Mouse (Mus musculus) stomach, embryonic 15.5 days (tissue): ENCODE data around the gene Sgpp1. TPM values are rescaled to one million over a fixed set of nuclear protein-coding genes. Genes with fewer than 3 reads are reported as not detected.

Experiments used
- ATAC-seq: fragments of 200-750 bp; cut with Nextera tagmentation; 2 replicates; pipeline ENCODE4 v1.8.0; 2017; ENCODE audit warnings: low read depth, moderate number of reproducible peaks, moderate TSS enrichment; ENCODE audit not compliant: insufficient read depth, low FRiP score
- H3K27ac ChIP-seq: fragments of 300-500 bp; sonication (generic); 2 replicates; pipeline ENCODE4 v1.5.1; 2015; ENCODE audit warnings: mild to moderate bottlenecking, inconsistent platforms
- H3K27me3 ChIP-seq: fragments of 300-500 bp; sonication (generic); replicated peaks from 2 replicates; pipeline ENCODE4 v1.6.1; 2015; ENCODE audit warnings: inconsistent platforms
- H3K36me3 ChIP-seq: fragments of 300-500 bp; sonication (generic); 2 replicates; pipeline ENCODE4 v1.6.1; 2015; ENCODE audit warnings: inconsistent platforms
- H3K4me1 ChIP-seq: fragments of 300-500 bp; sonication (generic); 2 replicates; pipeline ENCODE4 v1.6.1; 2015; ENCODE audit warnings: inconsistent platforms
- H3K4me2 ChIP-seq: fragments of 300-500 bp; sonication (generic); 2 replicates; pipeline ENCODE4 v1.6.1; 2015; ENCODE audit warnings: mild to moderate bottlenecking, inconsistent platforms
- H3K4me3 ChIP-seq: fragments of 300-500 bp; sonication (generic); replicated peaks from 2 replicates; pipeline ENCODE4 v1.5.1; 2015; ENCODE audit warnings: inconsistent platforms
- H3K9ac ChIP-seq: fragments of 300-500 bp; sonication (generic); 2 replicates; pipeline ENCODE4 v1.6.1; 2015; ENCODE audit warnings: inconsistent platforms
- H3K9me3 ChIP-seq: fragments of 300-500 bp; sonication (generic); 2 replicates; pipeline ENCODE4 v1.6.1; 2016; ENCODE audit warnings: inconsistent platforms
- WGBS: fragments of 180-500 bp; shearing (Covaris S2); methylation state at CpG from one replicate; pipeline ENCODE4 v1.1.7; 2015; 5-methylcytosine and 5-hydroxymethylcytosine counted together
- polyA plus RNA-seq: library from polyadenylated mRNA; unstranded; fragments of >200 nt; fragmentation: Nextera tagmentation; extraction: Ambion mirVana; gene quantifications from 2 replicates; pipeline ENCODE4 v1.2.1, GENCODE M21; 2015

The Sgpp1 gene
- polyA plus RNA-seq, 1 experiment from 2014 or later, result 21.9 TPM

DNA sequence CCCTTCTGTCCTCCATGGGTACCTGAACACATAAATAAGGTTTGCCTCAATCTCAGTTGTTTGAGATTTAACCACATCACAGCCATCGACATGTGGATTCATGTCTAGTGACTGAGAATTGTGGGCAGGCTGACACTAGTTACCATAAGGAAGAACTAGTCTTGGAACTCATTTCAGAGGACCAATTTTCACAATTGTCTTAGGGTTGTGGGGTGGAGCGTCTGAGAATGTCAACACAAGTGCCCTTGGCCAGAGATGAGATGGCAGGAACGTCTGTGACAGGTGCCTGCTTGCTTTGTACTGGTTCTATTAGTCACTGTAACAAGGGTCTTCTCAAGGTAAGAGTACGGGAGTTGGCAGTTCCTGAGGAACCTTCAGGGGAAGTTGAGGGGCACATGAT, 54.4 kb downstream of the Sgpp1 start:
- H3K27ac ChIP-seq, result no peak overlapping the region
- no peaks in the 10 kb centered on the region for H3K27me3 ChIP-seq
- ATAC-seq, result no peak
- H3K4me1 ChIP-seq, result no peaks in the 10 kb centered on the region
- no peaks in the 10 kb centered on the region for H3K36me3 ChIP-seq
- WGBS, result 67% methylated on average over 4 of the region's 4 CpGs
- no peak overlapping the region for H3K4me3 ChIP-seq
- no peak overlapping the region for H3K4me2 ChIP-seq
- H3K9me3 ChIP-seq, result no peaks in the 10 kb centered on the region
- no peak overlapping the region for H3K9ac ChIP-seq

DNA sequence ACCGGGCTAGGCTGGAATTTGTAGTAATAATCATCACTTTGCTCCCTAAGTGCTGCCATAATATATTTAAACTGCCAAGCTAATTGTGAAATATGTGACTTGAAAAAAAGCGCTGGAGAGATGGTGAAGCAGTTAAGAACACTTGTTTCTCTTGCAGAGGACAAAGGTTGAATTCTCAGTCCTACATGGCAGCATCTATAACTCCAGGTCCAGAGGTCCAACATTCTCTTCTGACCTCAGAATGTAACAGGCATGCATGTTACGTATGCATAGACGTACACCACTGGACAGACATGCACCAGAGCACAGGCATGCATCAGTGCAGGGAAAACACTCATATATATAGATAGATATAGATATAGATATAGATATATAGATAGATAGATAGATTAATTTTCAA, 57.1 kb downstream of the Sgpp1 start:
- no peaks in the 10 kb centered on the region for H3K36me3 ChIP-seq
- no peak overlapping the region for H3K9ac ChIP-seq
- H3K4me1 ChIP-seq, result no peaks in the 10 kb centered on the region
- no peak for ATAC-seq
- WGBS, result 81% methylated on average over 4 of the region's 4 CpGs
- H3K4me3 ChIP-seq, result no peak overlapping the region
- no peak overlapping the region for H3K4me2 ChIP-seq
- H3K27me3 ChIP-seq, result no peaks in the 10 kb centered on the region
- H3K9me3 ChIP-seq, result no peaks in the 10 kb centered on the region
- no peak overlapping the region for H3K27ac ChIP-seq

DNA sequence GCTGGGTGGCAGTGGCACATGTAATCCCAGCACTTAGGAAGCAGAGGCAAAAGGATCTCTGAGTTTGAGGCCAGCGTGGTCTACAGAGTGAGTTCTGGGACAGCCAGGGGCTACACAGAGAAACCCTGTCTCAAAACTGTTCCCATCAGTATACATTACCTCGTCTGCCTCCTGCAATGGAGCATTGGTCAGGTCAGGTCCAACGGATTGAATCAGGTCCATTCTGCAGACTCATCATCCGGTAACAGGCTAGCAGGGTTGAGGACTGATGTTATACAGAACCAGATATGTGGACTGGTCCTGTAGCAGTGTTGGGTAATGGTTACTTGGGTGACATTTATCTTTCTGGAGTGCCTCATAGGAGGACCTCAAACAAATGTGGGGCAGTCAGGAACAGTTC, 62.9 kb downstream of the Sgpp1 start:
- Histone ChIP-seq H3K4me3 (no peak overlapping the region), H3K27me3 (no peaks in the 10 kb centered on the region), H3K4me1 (peaks cover 6% of the 10 kb centered on the region; the same call in 1 of the 2 replicates), H3K27ac (no peak overlapping the region), H3K9ac (no peak overlapping the region), H3K4me2 (no peak overlapping the region), H3K36me3 (no peaks in the 10 kb centered on the region), H3K9me3 (no peaks in the 10 kb centered on the region)
- no peak for ATAC-seq
- WGBS, result 89% methylated on average over 4 of the region's 4 CpGs

DNA sequence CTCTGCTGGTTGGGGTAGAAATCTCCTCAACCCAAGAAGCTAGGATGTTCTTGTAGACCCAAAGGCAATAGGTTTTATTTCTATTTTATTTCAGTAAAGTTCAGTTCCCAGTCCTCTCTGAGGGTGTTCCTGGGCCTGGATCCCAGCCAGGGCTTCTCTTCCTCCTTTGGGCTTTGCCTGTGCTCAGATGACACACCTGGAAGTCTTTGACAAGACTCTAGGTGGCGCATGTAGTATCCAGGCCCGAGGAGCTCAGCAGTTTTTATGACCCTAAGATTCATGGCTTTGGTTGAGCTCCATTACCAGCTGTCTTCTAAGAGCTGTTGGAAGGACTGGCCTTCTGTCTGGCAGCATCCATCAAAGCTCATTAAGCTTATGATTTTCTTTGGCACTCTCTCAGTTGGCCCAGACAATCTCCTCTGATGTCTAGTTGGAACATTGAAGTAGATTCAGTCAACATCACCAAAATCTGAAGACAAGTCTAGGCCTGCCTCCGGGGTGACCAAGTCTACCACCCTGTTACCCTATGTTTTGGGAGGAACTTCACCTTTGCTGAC, 63.7 kb downstream of the Sgpp1 start:
- peaks cover 6% of the 10 kb centered on the region; the same call in 1 of the 2 replicates for H3K4me1 ChIP-seq
- H3K4me3 ChIP-seq, result no peak overlapping the region
- no peaks in the 10 kb centered on the region for H3K27me3 ChIP-seq
- 73% methylated on average over 3 of the region's 3 CpGs for WGBS
- H3K9me3 ChIP-seq, result no peaks in the 10 kb centered on the region
- H3K27ac ChIP-seq, result no peak overlapping the region
- ATAC-seq, result no peak
- no peaks in the 10 kb centered on the region for H3K36me3 ChIP-seq
- no peak overlapping the region for H3K4me2 ChIP-seq
- no peak overlapping the region for H3K9ac ChIP-seq

DNA sequence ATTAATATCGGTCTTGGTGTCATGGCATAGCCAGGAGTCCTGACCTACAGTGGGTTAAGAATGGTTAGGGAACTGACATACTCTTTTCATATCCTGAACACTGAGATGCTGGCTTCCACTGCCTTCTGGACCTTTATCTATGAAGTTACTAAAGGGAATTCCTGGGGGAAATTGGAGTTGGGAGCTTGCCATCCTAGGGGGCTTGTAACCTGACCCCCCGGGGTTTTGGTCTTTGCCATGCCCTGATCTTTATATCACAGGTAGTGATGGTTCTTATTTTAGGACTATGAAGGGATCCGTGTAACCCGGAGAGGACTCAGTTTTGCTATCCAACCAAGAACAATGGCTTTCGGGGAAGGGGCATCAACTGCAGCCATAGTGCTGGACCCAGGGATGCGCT, 64.9 kb downstream of the Sgpp1 start:
- Histone ChIP-seq H3K4me3 (peak overlapping the region; percentile 64), H3K36me3 (no peaks in the 10 kb centered on the region), H3K9ac (peak overlapping the region; percentile 40; the same call in 1 of the 2 replicates), H3K4me2 (peak overlapping the region; percentile 63), H3K9me3 (no peaks in the 10 kb centered on the region), H3K27ac (no peak overlapping the region), H3K27me3 (no peaks in the 10 kb centered on the region), H3K4me1 (peaks cover 6% of the 10 kb centered on the region; the same call in 1 of the 2 replicates)
- WGBS, result 90% methylated on average over 6 of the region's 6 CpGs
- ATAC-seq, result no peak

DNA sequence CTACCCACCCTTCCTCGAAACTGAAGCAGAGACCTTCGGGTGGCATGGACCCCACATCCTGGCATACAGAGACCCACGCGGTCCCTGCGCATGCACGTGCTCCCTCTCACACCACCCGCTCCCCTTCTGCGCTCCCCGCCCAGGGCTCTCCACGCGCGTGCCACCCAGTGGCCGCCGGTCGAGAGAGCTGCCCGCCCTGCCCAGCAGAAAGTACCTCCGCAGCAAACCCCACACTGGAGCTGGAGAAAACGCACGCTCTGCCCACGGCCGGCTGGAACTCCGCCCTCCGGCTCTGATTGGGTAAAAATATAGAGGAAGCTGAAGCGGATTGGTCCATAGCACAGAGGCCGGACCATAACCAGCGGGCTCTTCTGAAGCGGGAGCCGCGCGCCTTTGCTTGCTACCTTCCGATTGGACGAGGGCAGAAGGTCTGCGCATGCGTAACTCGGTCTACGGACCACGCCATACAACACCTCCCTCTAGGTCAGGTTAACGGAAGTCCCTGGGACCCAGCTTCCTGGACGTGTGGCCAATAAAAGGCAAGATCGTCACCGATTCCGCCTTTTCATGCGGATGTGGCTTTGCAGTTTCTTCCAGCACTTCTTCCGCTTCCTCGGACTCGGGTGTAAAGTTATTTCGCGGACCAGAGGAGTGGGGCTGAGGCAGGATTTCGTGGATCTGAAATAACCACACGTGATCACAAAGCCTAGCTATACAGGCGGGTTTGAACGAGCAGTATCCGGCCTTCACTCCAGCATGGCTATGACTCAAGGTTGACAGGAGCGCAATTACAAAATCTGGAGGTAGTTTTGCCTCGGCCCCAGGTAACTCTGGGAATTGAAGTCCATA, 66.0 kb downstream of the Sgpp1 start, which contains the start of gene Wdr89:
Wdr89 (minus strand) TSS at position 280 of the 849 bp plus-strand sequence.
- Histone ChIP-seq H3K9me3 (no peaks in the 10 kb centered on the region), H3K9ac (peak within 1 kb of the TSS; percentile 53), H3K27ac (peak within 1 kb of the TSS; percentile 91), H3K4me1 (peaks cover 6% of the 10 kb centered on the region; the same call in 1 of the 2 replicates), H3K4me2 (peak within 1 kb of the TSS; percentile 80), H3K27me3 (no peaks in the 10 kb centered on the region), H3K36me3 (no peaks in the 10 kb centered on the region), H3K4me3 (peak within 1 kb of the TSS; percentile 64)
- ATAC-seq, result peak; percentile 99
- under 1% methylated on average over 55 of the region's 55 CpGs for WGBS

DNA sequence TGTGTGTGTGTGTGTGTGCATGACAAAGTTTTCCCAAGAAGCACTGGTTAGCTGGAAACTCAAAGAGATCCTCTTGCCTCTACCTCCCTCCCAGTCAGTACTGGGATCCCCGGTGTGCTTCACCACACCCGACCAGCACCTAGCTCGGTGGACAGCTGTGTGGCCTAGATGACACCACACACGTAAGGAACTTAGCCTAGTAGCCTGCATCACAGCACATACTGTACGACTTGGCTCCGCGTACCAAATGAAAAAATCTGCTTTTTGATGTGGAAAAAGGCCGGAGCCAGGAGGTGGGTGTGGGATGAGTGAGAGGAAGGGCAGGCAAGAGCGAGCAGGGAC, 66.6 kb downstream of the Sgpp1 start:
- Histone ChIP-seq H3K4me3 (peak overlapping the region; percentile 64), H3K4me2 (peak overlapping the region; percentile 80), H3K36me3 (no peaks in the 10 kb centered on the region), H3K9ac (peak overlapping the region; percentile 53), H3K4me1 (peaks cover 6% of the 10 kb centered on the region; the same call in 1 of the 2 replicates), H3K27ac (peak overlapping the region; percentile 82), H3K9me3 (no peaks in the 10 kb centered on the region), H3K27me3 (no peaks in the 10 kb centered on the region)
- no peak for ATAC-seq
- WGBS, result 1% methylated on average over 9 of the region's 9 CpGs

DNA sequence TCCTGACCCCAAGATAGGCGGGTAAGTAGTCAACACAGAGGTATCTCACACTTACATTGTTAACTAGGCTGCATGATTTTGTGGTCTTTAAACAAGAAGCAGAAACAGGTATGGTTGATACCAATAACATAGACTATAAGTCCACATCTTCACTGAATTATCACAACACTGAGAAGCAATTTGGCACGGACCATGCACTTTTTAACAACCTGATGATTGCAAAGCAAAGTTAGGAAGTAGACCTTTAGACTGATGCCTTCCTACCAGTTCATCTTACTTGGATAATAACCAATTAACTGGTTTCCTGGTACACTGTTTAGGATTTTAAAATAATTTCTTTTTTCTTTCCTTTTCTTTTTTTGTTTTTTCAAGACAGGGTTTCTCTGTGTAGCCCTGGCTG, 67.3 kb downstream of the Sgpp1 start:
- no peaks in the 10 kb centered on the region for H3K9me3 ChIP-seq
- no peak overlapping the region; the same call in 1 of the 2 replicates for H3K4me3 ChIP-seq
- no peak overlapping the region for H3K27ac ChIP-seq
- peak overlapping the region; percentile 80; the same call in 1 of the 2 replicates for H3K4me2 ChIP-seq
- H3K9ac ChIP-seq, result no peak overlapping the region
- H3K27me3 ChIP-seq, result no peaks in the 10 kb centered on the region
- H3K36me3 ChIP-seq, result no peaks in the 10 kb centered on the region
- peaks cover 6% of the 10 kb centered on the region; the same call in 1 of the 2 replicates for H3K4me1 ChIP-seq
- ATAC-seq, result no peak
- WGBS, result 90% methylated on average over 2 of the region's 2 CpGs

DNA sequence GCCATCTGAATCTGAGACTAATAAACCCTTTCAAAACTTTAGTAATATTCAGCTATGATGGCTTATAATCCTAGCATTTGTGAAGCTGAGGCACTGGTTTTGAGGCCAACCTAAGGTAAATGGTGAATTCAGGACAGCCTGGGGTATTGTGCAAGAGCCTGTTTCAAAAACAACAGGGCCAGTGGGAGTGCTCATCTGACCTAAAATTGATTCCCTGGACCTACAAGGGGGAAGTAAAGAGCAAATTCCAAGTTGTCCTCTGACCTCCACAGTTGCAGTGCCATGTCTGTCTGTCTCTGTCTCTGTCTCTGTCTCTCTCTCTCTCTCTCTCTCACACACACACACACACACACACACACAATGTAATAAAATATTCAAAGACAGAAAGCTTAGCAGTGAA, 68.6 kb downstream of the Sgpp1 start:
- no peak overlapping the region for H3K27ac ChIP-seq
- no peaks in the 10 kb centered on the region for H3K36me3 ChIP-seq

DNA sequence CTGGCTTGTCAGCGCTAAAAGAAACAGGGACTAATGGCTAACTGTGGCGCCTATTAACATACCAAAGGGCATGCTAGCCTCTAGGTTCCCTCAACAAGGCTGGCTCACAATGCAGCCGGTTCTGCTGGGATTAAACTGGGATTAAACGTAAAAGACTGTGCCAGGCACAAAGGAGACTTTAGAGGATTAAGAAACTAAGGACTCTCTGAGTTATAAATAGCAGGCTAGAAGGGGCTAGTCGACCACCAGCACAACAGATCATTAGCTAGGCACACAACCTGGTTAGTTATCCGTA, 71.1 kb downstream of the Sgpp1 start:
- Histone ChIP-seq H3K9ac (no peak overlapping the region), H3K9me3 (no peaks in the 10 kb centered on the region), H3K4me3 (no peak overlapping the region), H3K4me1 (0 out of 2 replicates have a peak, but pooled peaks cover 6% of the 10 kb centered on the region), H3K36me3 (no peaks in the 10 kb centered on the region), H3K27ac (no peak overlapping the region), H3K4me2 (no peak overlapping the region), H3K27me3 (no peaks in the 10 kb centered on the region)
- WGBS, result 40% methylated on average over 6 of the region's 6 CpGs
- no peak for ATAC-seq

More for the DNA sequence above, 68.6 kb downstream of the Sgpp1 start:
- Histone ChIP-seq H3K27me3 (no peaks in the 10 kb centered on the region), H3K9ac (no peak overlapping the region), H3K4me3 (no peak overlapping the region), H3K9me3 (no peaks in the 10 kb centered on the region), H3K4me2 (no peak overlapping the region), H3K4me1 (peaks cover 6% of the 10 kb centered on the region; the same call in 1 of the 2 replicates)
- no peak for ATAC-seq
